Mouse (Mus musculus) cerebellum, postnatal 14 days (tissue): ENCODE results near the gene Agr2.
A peak's percentile ranks its signal among the peaks of the same experiment; 100 is the strongest.

Source experiments
- DNase-seq, 2 experiments: peaks; one replicate each; pipeline ENCODE4 v3.0.0; 2021; ENCODE audit warnings: mixed read lengths in 2 of 2

The Agr2 gene

GRCm38 (mm10) chr12:36028968-36029645 is 36.4 kb downstream of the Agr2 start:
- DNase-seq = no peak

- no peak for DNase-seq
Observed at GRCm38 (mm10) chr12:36029687-36030086, 37.0 kb downstream of the Agr2 start.

- DNase-seq = no peak
Observed at GRCm38 (mm10) chr12:36030660-36031363, 38.1 kb downstream of the Agr2 start.

DNA sequence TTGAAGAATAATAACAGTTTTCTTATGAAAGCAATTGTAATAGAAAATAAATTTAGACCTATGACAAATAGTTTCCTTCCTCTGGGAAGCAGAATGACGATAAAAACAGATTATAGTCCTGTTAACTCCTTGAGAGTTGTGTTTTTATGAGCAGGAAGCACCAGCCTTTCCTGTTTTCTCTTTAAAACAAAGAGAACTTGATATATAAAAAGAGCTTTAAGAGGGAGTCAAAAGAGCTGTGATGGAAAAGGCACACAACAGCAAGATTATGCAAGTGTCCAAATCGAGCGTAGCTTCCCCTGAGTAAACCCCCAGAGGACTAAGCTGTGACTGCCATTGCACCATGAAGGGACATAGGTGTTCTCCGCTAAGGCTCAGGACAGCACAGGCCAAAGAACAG is 39.7 kb downstream of the Agr2 start:
- no peak for DNase-seq

DNA sequence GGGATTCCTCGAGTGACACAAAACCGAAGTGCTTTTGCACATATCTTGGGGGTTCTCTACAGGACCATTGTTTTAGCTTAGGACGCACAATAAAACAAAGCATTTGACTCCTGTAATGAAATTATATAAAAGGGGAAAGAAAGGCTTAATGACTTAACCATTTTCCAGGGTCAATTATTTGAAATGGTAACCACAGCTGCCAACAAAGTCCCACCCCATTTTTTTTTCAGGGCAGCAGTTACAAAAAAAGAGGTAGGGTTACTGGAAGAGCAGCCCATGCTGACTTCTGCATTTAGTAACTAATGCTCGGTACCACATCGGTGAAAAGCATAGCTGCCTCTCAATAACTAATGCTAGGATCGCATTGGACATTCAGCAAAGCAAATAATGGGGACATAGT is 42.8 kb downstream of the Agr2 start:
- DNase-seq = no peak

DNA sequence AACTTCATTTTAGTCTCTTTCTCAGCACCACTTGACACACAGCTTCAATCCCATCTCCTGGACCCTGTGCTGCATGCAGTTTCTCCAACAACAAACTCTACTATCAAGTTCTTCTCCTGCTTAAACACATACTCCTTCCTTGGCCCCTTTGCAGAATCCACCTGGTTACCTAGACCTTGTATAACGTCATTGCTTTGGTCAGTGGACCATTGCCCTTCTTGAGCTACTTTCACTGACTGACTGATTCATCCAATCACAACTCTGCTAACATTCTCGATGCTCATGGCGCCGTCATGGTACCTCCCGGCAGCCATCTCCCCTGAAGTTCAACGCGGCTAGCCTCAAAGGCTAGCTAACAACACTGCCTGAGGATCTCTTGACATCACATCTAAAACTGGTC is 43.4 kb downstream of the Agr2 start:
- DNase-seq = no peak

GRCm38 (mm10) chr12:36036776-36037175 is 44.1 kb downstream of the Agr2 start:
- DNase-seq = no peak

GRCm38 (mm10) chr12:36039541-36040084 is 46.9 kb downstream of the Agr2 start:
- peak in 1 of 2 experiments; percentile 23 for DNase-seq

- peak; percentile 26 to 45 for DNase-seq
Observed at GRCm38 (mm10) chr12:36040571-36041280, 48.0 kb downstream of the Agr2 start.

GRCm38 (mm10) chr12:36041281-36041589 is 48.5 kb downstream of the Agr2 start:
- no peak for DNase-seq

DNA sequence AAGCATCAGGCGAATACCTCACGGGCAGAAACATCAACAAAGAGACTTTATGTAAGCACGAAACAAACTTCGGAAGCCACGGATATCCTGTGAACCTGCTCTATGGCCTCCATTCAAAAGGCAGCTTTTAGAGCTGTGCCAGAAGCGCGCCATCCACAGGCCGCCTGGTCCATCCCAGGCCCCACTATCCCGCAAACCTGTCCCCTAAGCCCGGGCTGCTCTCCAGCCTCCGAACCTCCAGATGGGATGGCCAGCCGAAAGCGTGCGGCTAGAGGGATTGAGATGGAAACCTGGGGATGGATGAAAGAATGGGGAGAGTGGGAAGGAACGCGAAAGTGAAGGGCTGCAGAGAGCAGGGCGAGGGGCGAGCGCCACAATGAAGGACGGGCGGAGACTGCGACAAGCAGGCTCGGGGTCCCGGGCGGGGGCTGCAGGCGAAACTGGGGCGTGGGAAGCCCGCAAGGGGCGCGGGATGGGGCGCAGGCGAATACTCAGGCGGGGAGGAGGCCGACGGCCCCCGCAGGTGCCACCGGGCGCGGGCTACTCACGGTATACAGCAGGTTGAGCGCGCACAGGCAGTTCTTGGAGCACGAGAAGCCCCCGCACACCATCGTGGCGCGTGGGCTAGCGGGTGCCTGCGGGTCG is 49.1 kb downstream of the Agr2 start:
- peak; percentile 81 for DNase-seq

DNA sequence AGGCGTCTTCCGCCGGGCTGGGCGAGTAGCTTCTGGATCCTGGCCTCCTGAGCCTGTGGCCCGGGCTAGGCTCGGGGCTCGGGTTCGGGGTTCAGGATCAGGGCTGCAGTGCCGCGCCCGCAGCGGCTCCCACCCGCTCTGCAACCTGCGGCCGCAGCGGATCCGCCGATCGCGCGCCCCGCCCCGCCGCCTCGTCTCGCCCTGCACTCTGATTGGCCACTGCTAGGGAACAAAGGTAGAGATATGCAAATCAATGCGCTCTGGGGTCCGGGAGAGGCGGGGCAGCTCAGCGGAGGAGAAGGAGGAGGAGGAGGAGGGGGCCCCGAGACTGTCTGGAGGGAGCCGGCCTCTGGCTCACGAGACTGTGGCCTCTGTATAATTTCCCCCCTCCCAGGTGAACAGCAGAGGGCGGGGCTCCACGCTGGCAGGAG is 49.7 kb downstream of the Agr2 start, which contains the start of gene Tspan13:
Tspan13 (minus strand) TSS at position 153 of the 431 bp plus-strand sequence.
- peak; percentile 93 to 95 for DNase-seq

DNA sequence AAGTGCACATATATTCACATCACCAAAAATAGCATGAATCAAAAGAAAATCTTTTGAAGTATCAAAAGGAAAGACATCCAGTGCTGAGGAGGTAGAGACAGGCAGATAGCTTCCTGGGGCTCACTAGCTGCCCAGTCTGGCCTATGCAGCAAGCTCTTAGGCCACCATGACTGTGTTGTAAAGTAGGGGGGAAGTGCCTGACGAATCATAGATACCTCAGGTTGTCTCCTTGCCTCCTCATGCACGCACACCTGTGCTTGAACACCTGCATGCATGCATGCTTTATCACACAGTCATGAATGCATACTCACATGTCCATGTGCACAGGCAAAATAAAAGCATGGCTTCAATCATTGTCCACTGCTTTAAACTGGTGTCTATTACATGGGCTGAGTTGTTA is 52.0 kb downstream of the Agr2 start:
- DNase-seq = no peak

GRCm38 (mm10) chr12:36046196-36046595 is 53.5 kb downstream of the Agr2 start:
- DNase-seq = no peak

DNA sequence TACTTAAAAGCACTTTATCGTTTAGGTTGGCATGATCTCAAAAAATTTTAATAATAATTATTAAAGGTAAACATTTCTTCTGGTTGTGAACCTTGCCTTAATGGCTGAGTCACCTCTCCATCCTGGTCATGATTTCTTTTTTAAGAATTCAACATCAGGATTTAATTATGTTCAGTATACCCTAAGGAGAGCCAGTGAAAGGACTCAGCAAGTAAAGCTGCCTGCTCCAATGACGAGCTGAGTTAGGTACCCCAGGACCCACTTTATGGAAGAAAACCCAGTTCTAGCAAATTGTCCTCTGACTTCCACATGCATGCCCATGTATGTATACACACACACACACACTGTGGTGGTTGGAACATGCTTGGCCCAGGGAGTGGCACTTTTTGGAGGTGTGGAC is 54.9 kb downstream of the Agr2 start:
- no peak for DNase-seq

- DNase-seq = no peak
Observed at GRCm38 (mm10) chr12:36050276-36050675, 57.6 kb downstream of the Agr2 start.
